19 mouse cellular contexts compared by ENCODE assay signal in the genomic region with DNA sequence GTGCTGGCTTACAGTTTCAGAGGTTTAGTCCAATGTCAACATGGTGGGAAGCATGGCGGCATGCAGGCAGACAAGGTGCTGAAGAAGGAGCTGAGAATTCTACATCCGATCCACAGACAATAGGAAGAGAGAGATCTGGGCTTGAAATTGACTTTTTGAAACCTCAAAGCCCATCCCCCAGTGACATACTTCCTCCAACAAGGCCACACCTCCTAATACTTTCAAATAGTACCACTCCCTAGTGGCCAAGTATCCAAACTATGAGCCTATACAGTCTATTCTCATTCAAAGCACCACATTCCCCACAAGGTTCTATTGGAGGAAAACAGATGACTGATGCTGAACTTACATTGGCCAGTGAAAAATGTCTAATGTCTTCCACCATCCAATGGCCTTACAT. TPM values are rescaled to one million over a fixed set of nuclear protein-coding genes. Genes with fewer than 3 reads are reported as not detected.
DNase-seq lines count a peak whose midpoint lies in the region.
"Had no signal": no experiment of that assay in that cellular context is flagged by ENCODE, and none has a peak within 500 bp of the region (broad histone marks: within the 10 kb centered on the region; RNA-seq: fewer than 3 reads in every experiment).

No protein-coding gene starts in this region.

- DNase-seq in R1 (ENCODE audit: low read depth, low spot score), result peak; percentile 83
- peak; percentile 69 for DNase-seq in ZHBTc4 (ENCODE audit: low read depth, low spot score)
- no peak for DNase-seq in heart, postnatal 14 days
- no peak for DNase-seq in c-Kit-positive CD71-positive TER-119-positive erythroid progenitor cells, embryonic 14.5 days (ENCODE audit: low spot score)
- DNase-seq: adrenal gland, adult 2 months; adrenal gland, adult 8-10 months; adrenal gland, postnatal 10 days; adrenal gland, postnatal 14 days; adrenal gland, postnatal 25 days; adrenal gland, postnatal 36 days; B cell, adult 2 months; cerebellum, adult 11 months; cerebellum, adult 11-12 months; cerebellum, adult 18-20 months; cerebellum, adult 2 months; cerebellum, adult 8-10 months; cerebellum, adult 9-10 months had no signal

- intact Hi-C loops in heart, postnatal 14 days (cut with DNase I), result no loop called here

RNA-seq across cellular contexts. Expression of a gene that starts 38.7 kb away (rescaled TPM):
- total RNA-seq in heart, postnatal 14 days (2021), result 100 to 1,000 TPM; 145 to 153 TPM

RNA-seq across cellular contexts. Expression of a gene that starts 56.8 kb away (rescaled TPM):
- total RNA-seq in heart, postnatal 14 days (2021), result under 1 TPM; 0.34 to 0.45 TPM
- total RNA-seq: CH12.LX, MEL had no signal

Comparison
In these comparisons a context has a peak if more than half of its experiments do, and no peak if none do; other contexts are left out.
1. DNase-seq: peak in R1 (single experiment) and ZHBTc4 (single experiment); none in heart, postnatal 14 days (0 of 2) and c-Kit-positive CD71-positive TER-119-positive erythroid progenitor cells, embryonic 14.5 days (single experiment).